Mouse (Mus musculus): Measurements from ENCODE around the gene Nim1k. TPM values are rescaled to one million over a fixed set of nuclear protein-coding genes. Genes with fewer than 3 reads are reported as not detected.
"Not testable (repeated sequence)": the region's sequence is repeated elsewhere in the genome, so short reads cannot be mapped to it uniquely, and the experiment has no call there.

The Nim1k gene
- polyA plus RNA-seq, 1 experiment, result 0.62 TPM

GRCm38 (mm10) chr13:119690876-119691620 lies 64.6 kb downstream of the Nim1k start:
- H3K4me1 ChIP-seq (ENCODE audit: control insufficient read depth, insufficient read depth, low read length), result peaks cover 12% of the 10 kb centered on the region
- no peak for DNase-seq
- H3K4me3 ChIP-seq (replicated peaks; ENCODE audit: extremely low read depth, low read depth, low read length), result peak overlapping the region; percentile 89
- WGBS, result 7% methylated on average over 7 of the region's 7 CpGs
- no peak for TF ChIP-seq CTCF (IDR thresholded peaks at IDR 0.05; ENCODE audit: insufficient read depth, low read length)

GRCm38 (mm10) chr13:119690039-119690728 lies 65.5 kb downstream of the Nim1k start, which contains the start of gene Hmgcs1:
Hmgcs1 (plus strand) TSS chr13:119690379.
- TF ChIP-seq CTCF (IDR thresholded peaks at IDR 0.05; ENCODE audit: insufficient read depth, low read length) (no peak), POLR2A (IDR thresholded peaks at IDR 0.05; ENCODE audit: borderline replicate concordance, extremely low read depth, low read depth, low read length) (peak; percentile 84)
- Histone ChIP-seq H3K4me3 (replicated peaks; ENCODE audit: extremely low read depth, low read depth, low read length) (peak within 1 kb of the TSS; percentile 89), H3K4me1 (ENCODE audit: control insufficient read depth, insufficient read depth, low read length) (peaks cover 8% of the 10 kb centered on the region)
- under 1% methylated on average over 59 of the region's 59 CpGs for whole genome bisulfite sequencing
- DNase-seq, result peak; percentile 96

GRCm38 (mm10) chr13:119689709-119690038 lies 66.0 kb downstream of the Nim1k start:
- H3K4me1 ChIP-seq (ENCODE audit: control insufficient read depth, insufficient read depth, low read length), result peaks cover 8% of the 10 kb centered on the region
- WGBS, result 5% methylated on average over 5 of the region's 5 CpGs
- DNase-seq, result no peak
- TF ChIP-seq POLR2A (IDR thresholded peaks at IDR 0.05; ENCODE audit: borderline replicate concordance, extremely low read depth, low read depth, low read length), result no peak
- TF ChIP-seq CTCF (IDR thresholded peaks at IDR 0.05; ENCODE audit: insufficient read depth, low read length), result no peak
- peak overlapping the region; percentile 31 for H3K4me3 ChIP-seq (replicated peaks; ENCODE audit: extremely low read depth, low read depth, low read length)

GRCm38 (mm10) chr13:119684416-119685177 lies 71.1 kb downstream of the Nim1k start:
- Histone ChIP-seq H3K4me1 (ENCODE audit: control insufficient read depth, insufficient read depth, low read length) (no peaks in the 10 kb centered on the region), H3K4me3 (replicated peaks; ENCODE audit: extremely low read depth, low read depth, low read length) (no peak overlapping the region)
- 65% methylated on average over 11 of the region's 11 CpGs for WGBS
- TF ChIP-seq POLR2A (IDR thresholded peaks at IDR 0.05; ENCODE audit: borderline replicate concordance, extremely low read depth, low read depth, low read length) (no peak), CTCF (IDR thresholded peaks at IDR 0.05; ENCODE audit: insufficient read depth, low read length) (no peak)
- DNase-seq, result no peak

GRCm38 (mm10) chr13:119681161-119681560 lies 74.5 kb downstream of the Nim1k start:
- TF ChIP-seq CTCF (IDR thresholded peaks at IDR 0.05; ENCODE audit: insufficient read depth, low read length) (no peak), POLR2A (IDR thresholded peaks at IDR 0.05; ENCODE audit: borderline replicate concordance, extremely low read depth, low read depth, low read length) (no peak)
- 74% methylated on average over 3 of the region's 3 CpGs for WGBS
- no peak for DNase-seq
- Histone ChIP-seq H3K4me3 (replicated peaks; ENCODE audit: extremely low read depth, low read depth, low read length) (no peak overlapping the region), H3K4me1 (ENCODE audit: control insufficient read depth, insufficient read depth, low read length) (no peaks in the 10 kb centered on the region)

- no peak overlapping the region for H3K4me3 ChIP-seq (replicated peaks; ENCODE audit: extremely low read depth, low read depth, low read length)
- no peaks in the 10 kb centered on the region for H3K4me1 ChIP-seq (ENCODE audit: control insufficient read depth, insufficient read depth, low read length)
- no peak for TF ChIP-seq POLR2A (IDR thresholded peaks at IDR 0.05; ENCODE audit: borderline replicate concordance, extremely low read depth, low read depth, low read length)
- TF ChIP-seq CTCF (IDR thresholded peaks at IDR 0.05; ENCODE audit: insufficient read depth, low read length), result no peak
- 73% methylated on average over 2 of the region's 2 CpGs for WGBS
- DNase-seq, result no peak
Measured at GRCm38 (mm10) chr13:119679721-119680120, 76.0 kb downstream of the Nim1k start.

- TF ChIP-seq POLR2A (IDR thresholded peaks at IDR 0.05; ENCODE audit: borderline replicate concordance, extremely low read depth, low read depth, low read length) (no peak), CTCF (IDR thresholded peaks at IDR 0.05; ENCODE audit: insufficient read depth, low read length) (no peak)
- DNase-seq, result no peak
- H3K4me3 ChIP-seq (replicated peaks; ENCODE audit: extremely low read depth, low read depth, low read length), result no peak overlapping the region
- H3K4me1 ChIP-seq (ENCODE audit: control insufficient read depth, insufficient read depth, low read length), result no peaks in the 10 kb centered on the region
- WGBS, result 73% methylated on average over 8 of the region's 8 CpGs
Measured at GRCm38 (mm10) chr13:119678794-119679193, 76.9 kb downstream of the Nim1k start.

- WGBS, result 62% methylated on average over 7 of the region's 9 CpGs
- not testable (repeated sequence) for DNase-seq; H3K4me1 ChIP-seq (ENCODE audit: control insufficient read depth, insufficient read depth, low read length); H3K4me3 ChIP-seq (replicated peaks; ENCODE audit: extremely low read depth, low read depth, low read length)
Measured at GRCm38 (mm10) chr13:119661420-119661819, 94.3 kb downstream of the Nim1k start.

Other genes with a start within 250 kb of the Nim1k start
- gene Ccl28, start 132.1 kb downstream of the Nim1k start, polyA plus RNA-seq (2012; rRNA removed), result 0.06 and 0.07 TPM in 2 replicates
- 21.3 and 46.3 TPM in 2 replicates for gene Hmgcs1, start 65.5 kb downstream of the Nim1k start, polyA plus RNA-seq (2012; rRNA removed)
- gene Zfp131, start 35.0 kb upstream of the Nim1k start, polyA plus RNA-seq (2012; rRNA removed), result 6.5 and 11.2 TPM in 2 replicates
- not detected in 2 replicates for gene AF067063, start 74.3 kb upstream of the Nim1k start, polyA plus RNA-seq (2012; rRNA removed)
- 0.34 TPM in 1 of 2 replicates, not detected in the other for gene D13Ertd608e, start 80.1 kb upstream of the Nim1k start, polyA plus RNA-seq (2012; rRNA removed)
- not detected in 2 replicates for gene Tcstv1, start 138.9 kb upstream of the Nim1k start, polyA plus RNA-seq (2012; rRNA removed)
- not detected in 2 replicates for gene Gm21761, start 173.4 kb upstream of the Nim1k start, polyA plus RNA-seq (2012; rRNA removed)
- gene B020031M17Rik, start 194.9 kb upstream of the Nim1k start, polyA plus RNA-seq (2012; rRNA removed), result not detected in 2 replicates

Measured in lung, adult 2 months (tissue).